Mouse (Mus musculus): ENCODE measurements around the gene Prss29. TPM values are rescaled to one million over a fixed set of nuclear protein-coding genes. Genes with fewer than 3 reads are reported as not detected.
A peak's percentile ranks its signal among the peaks of the same experiment; 100 is the strongest.

The Prss29 gene
- total RNA-seq, 2 experiments from 2014 or later: not detected

DNA sequence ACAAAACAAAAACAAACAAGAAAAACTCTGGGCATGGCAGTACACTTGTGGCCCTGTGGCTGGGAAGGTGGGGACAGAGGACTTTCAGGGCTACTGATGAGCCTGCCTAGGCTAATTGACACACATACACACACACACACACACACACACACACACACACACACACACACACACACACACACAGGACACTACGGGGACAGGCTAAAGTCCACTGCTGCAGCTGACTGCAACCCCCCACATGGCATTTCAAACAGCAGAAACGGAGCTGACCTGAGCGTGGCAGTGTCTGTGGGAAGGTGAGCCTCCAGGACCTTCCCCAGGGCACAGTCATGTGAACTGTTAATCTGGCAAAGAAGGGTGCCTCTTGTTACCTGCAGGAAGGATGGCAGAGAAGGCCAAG is 23.0 kb downstream of the Prss29 start:
- no peak for DNase-seq (ENCODE audit: low spot score in 2 of 2)

DNA sequence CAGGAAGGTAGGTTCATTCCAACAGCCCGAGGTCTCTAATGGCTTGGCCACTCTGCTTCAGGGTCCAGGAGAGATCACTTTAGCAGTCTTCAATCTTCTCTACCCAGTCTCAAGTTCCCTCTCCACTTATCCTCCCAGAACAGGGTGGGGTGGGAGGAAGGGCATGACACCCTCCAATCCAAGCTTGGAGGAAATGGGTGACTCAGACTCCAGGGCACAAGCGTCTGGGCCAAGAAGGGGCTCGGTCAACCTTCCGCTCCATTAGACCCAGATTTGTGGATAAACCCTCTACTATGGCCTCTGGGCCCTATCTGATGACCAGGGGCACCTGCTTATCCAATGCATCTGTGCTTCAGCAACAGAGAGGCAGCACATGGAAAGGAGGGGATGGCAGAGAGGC is 27.0 kb downstream of the Prss29 start, which contains the start of gene Tpsab1:
Tpsab1 (minus strand) TSS at position 101 of the 400 bp plus-strand sequence.
- no peak for DNase-seq (ENCODE audit: low spot score in 2 of 2)

DNA sequence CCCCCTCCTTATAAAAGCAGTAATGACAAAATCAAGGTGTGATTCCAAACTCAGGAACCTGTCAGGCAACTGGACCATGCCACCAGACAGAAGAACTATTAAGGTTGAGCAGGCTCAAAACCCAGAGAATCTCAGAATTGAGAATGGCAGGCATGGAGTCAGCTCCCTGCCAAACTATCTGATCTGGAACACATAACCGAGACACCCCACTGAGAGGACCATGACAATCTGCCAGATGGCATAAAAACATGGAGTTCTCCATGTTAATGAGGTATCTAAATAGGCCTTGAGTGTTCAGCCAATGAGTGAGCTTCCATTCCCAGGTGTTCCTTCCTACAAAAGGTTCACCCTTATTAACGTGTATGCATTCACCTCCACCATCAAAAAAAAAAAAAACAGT is 42.8 kb downstream of the Prss29 start:
- DNase-seq (ENCODE audit: low spot score in 2 of 2): no peak

DNA sequence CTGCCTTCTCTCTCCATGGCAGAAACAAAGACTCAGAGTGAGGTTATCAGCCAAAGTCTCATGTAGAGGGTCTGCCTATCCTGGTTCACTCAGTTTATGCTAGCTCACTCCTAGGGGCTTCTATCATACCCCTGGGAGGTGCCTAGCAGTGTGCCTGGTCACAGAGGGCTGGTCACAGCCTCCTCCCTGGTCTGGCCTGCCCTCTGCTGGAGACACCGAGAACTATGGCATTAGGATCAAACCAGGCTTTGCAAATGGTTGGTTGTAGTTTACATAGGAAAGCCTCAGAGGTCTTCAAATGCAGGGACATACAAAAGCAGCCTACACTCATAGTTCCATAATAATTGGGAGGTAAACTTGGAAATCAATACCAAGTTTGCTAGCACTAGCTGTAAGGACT is 45.3 kb downstream of the Prss29 start:
- peak in 1 of 2 experiments; percentile 63 for DNase-seq (ENCODE audit: low spot score in 2 of 2)

DNA sequence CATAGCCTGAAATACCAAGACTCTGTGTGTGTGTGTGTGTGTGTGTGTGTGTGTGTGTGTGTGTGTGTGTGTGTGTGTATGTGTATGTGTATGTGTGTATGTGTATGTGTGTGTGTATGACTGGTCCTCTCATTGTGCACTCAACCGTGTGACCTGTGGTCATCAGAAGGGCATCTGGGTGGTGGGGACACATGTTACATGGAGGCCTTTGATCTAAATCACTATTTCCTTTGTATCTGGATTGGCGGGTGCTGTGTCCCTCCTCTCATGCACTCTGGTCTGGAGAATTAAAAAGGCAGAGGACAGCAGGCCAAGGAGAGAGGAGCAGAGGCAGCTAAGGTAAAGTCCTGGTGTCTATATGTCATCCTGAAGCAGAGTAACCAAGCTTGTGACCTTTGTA is 47.6 kb downstream of the Prss29 start, which contains the start of gene Tpsb2:
Tpsb2 (plus strand) TSS at position 301 of the 400 bp plus-strand sequence.
- no peak for DNase-seq (ENCODE audit: low spot score in 2 of 2)

DNA sequence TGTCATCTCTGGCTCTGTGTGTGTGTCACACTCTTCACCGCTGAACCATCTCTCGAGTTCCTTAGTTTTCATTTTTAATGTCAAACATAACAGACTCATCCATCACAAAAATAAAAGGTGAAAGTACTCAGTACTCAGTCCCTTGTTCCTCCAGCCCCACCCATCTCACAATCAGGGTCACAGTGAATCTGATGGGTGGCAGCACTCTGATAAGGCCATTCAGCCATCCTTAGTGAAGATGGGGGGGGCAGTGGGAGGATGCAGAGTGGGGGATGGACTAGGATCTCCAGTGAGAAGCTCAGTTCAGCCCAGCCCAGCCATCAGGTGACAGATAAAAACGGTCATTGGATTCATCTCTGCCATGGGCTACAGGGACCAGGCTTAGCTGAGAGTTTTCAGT is 50.5 kb downstream of the Prss29 start, which contains the start of gene Tpsg1:
Tpsg1 (plus strand) TSS at position 301 of the 400 bp plus-strand sequence.
- no peak for DNase-seq (ENCODE audit: low spot score in 2 of 2)

Other genes with a start within 250 kb of the Prss29 start
- gene Tmem204, start 235.1 kb upstream of the Prss29 start, total RNA-seq (2021): 1 to 10 TPM; 7.4 to 9.2 TPM
- gene Telo2, start 202.7 kb upstream of the Prss29 start, total RNA-seq (2021): 10 to 100 TPM; 29.9 to 35.3 TPM
- 1 to 10 TPM; 2.0 to 2.6 TPM for gene Ptx4, start 197.9 kb upstream of the Prss29 start, total RNA-seq (2021)
- 10 to 100 TPM; 50.9 to 54.0 TPM for gene Clcn7, start 185.3 kb upstream of the Prss29 start, total RNA-seq (2021)
- gene Ccdc154, start 156.2 kb upstream of the Prss29 start, total RNA-seq (2021): under 1 TPM; 0.12 to 0.18 TPM
- not detected for gene Gm38655, start 143.2 kb upstream of the Prss29 start, total RNA-seq (2021)
- gene BC003965, start 134.1 kb upstream of the Prss29 start, total RNA-seq (2021): 10 to 100 TPM; 19.5 to 21.2 TPM
- gene Unkl, start 130.3 kb upstream of the Prss29 start, total RNA-seq (2021): 10 to 100 TPM; 41.7 to 43.6 TPM
- gene Gnptg, start 78.5 kb upstream of the Prss29 start, total RNA-seq (2021): 10 to 100 TPM; 71.1 to 73.5 TPM
- gene Tsr3, start 78.5 kb upstream of the Prss29 start, total RNA-seq (2021): 10 to 100 TPM; 22.9 to 23.7 TPM
- 1 to 10 TPM; 5.8 to 7.8 TPM for gene Baiap3, start 62.3 kb upstream of the Prss29 start, total RNA-seq (2021)
- 100 to 1,000 TPM; 243 to 245 TPM for gene Ube2i, start 44.0 kb upstream of the Prss29 start, total RNA-seq (2021)
- gene Prss34, start 20.3 kb upstream of the Prss29 start, total RNA-seq (2021): not detected
- not detected for gene Prss28, start 10.0 kb upstream of the Prss29 start, total RNA-seq (2021)
- not detected for gene Tpsab1, start 26.9 kb downstream of the Prss29 start, total RNA-seq (2021)
- gene Tpsb2, start 47.7 kb downstream of the Prss29 start, total RNA-seq (2021): under 1 TPM in 1 of 2 experiments, not detected in 1; 0.30 TPM
- not detected for gene Tpsg1, start 50.6 kb downstream of the Prss29 start, total RNA-seq (2021)
- 100 to 1,000 TPM; 101 to 115 TPM for gene Cacna1h, start 115.1 kb downstream of the Prss29 start, total RNA-seq (2021)
- 1 to 10 TPM; 2.1 TPM for gene Tekt4, start 136.0 kb downstream of the Prss29 start, total RNA-seq (2021)
- gene Sstr5, start 178.6 kb downstream of the Prss29 start, total RNA-seq (2021): under 1 TPM; 0.15 to 0.47 TPM

Data from layer of hippocampus, adult 18-20 months (tissue).